Mouse (Mus musculus) CH12.LX (cell line): ENCODE measurements around the gene Olfr1342. TPM values are rescaled to one million over a fixed set of nuclear protein-coding genes. Genes with fewer than 3 reads are reported as not detected.

Source experiments
- DNase-seq: peaks from one replicate; pipeline ENCODE4 v3.0.0-alpha.2; 2013; ENCODE audit errors: extremely low read depth
- H3K27ac ChIP-seq: 2 replicates; pipeline ENCODE4 v1.5.1; 2012; ENCODE audit warnings: low read depth, mild to moderate bottlenecking, control low read depth, moderate library complexity; ENCODE audit not compliant: insufficient read depth
- H3K27me3 ChIP-seq: replicated peaks from 2 replicates; pipeline ENCODE3; 2012; ENCODE audit warnings: inconsistent platforms
- H3K36me3 ChIP-seq, 2 experiments: replicated peaks in 1 of 2; 2 replicates each; pipeline versions ENCODE3 to v1.6.1; 2012; ENCODE audit warnings: inconsistent platforms in 1 of 2, low read length in 1 of 2, mild to moderate bottlenecking in 1 of 2, mixed read lengths in 1 of 2, moderate library complexity in 1 of 2; ENCODE audit not compliant: control insufficient read depth in 1 of 2, insufficient read depth in 1 of 2
- H3K4me1 ChIP-seq, 2 experiments: 2 replicates each; pipeline ENCODE4 v1.6.1; 2012; ENCODE audit warnings: inconsistent platforms in 1 of 2, moderate library complexity in 1 of 2; ENCODE audit not compliant: insufficient read depth in 2 of 2, control insufficient read depth in 1 of 2
- H3K4me2 ChIP-seq: 2 replicates; pipeline ENCODE4 v1.6.1; 2012; ENCODE audit warnings: low read depth, mild to moderate bottlenecking, control low read depth; ENCODE audit not compliant: poor library complexity, insufficient read depth, severe bottlenecking
- H3K4me3 ChIP-seq, 3 experiments: fragments of 150-350 bp in 1 of 3; sonication (generic) in 1 of 3; replicated peaks in 1 of 3; 2 replicates each; pipeline versions ENCODE3 to v1.5.1; 2011 to 2012; ENCODE audit warnings: low read depth in 2 of 3, low read length in 2 of 3, mild to moderate bottlenecking in 2 of 3, moderate library complexity in 2 of 3, control low read depth in 1 of 3, improper control_type of control experiment in 1 of 3, inconsistent platforms in 1 of 3, mixed read lengths in 1 of 3; ENCODE audit not compliant: poor library complexity in 1 of 3
- H3K79me2 ChIP-seq: replicated peaks from 2 replicates; pipeline ENCODE4 v1.6.1; 2012; ENCODE audit warnings: mild to moderate bottlenecking, moderate library complexity; ENCODE audit not compliant: control insufficient read depth, poor library complexity, insufficient read depth, severe bottlenecking; ENCODE audit errors: extremely low read depth
- H3K9ac ChIP-seq: 2 replicates; pipeline ENCODE4 v1.6.1; 2012; ENCODE audit warnings: low read depth, mild to moderate bottlenecking, control low read depth, moderate library complexity; ENCODE audit not compliant: insufficient read depth
- H3K9me3 ChIP-seq: replicated peaks from 2 replicates; pipeline ENCODE3; 2012; ENCODE audit warnings: low read length, inconsistent platforms, mixed read lengths
- BHLHE40 ChIP-seq: IDR thresholded peaks from 2 replicates; pipeline ENCODE4 v1.6.1; 2011; ENCODE audit warnings: mild to moderate bottlenecking, low read depth, low read length, improper control_type of control experiment
- ELF1 ChIP-seq: IDR thresholded peaks from 2 replicates; pipeline ENCODE4 v1.6.1; 2014; ENCODE audit warnings: low read depth, mild to moderate bottlenecking, inconsistent platforms, low read length, improper control_type of control experiment
- HCFC1 ChIP-seq: IDR thresholded peaks from 2 replicates; pipeline ENCODE4 v1.6.1; 2012; ENCODE audit warnings: low read depth, mild to moderate bottlenecking, inconsistent platforms, low read length, improper control_type of control experiment
- IRF4 ChIP-seq: IDR thresholded peaks from 2 replicates; pipeline ENCODE4 v1.6.1; 2014; ENCODE audit warnings: low read depth, mild to moderate bottlenecking, inconsistent platforms, low read length, improper control_type of control experiment
- JUN ChIP-seq: IDR thresholded peaks from 2 replicates; pipeline ENCODE4 v1.6.1; 2011; ENCODE audit warnings: low read depth, mild to moderate bottlenecking, low read length, improper control_type of control experiment, moderate library complexity; ENCODE audit not compliant: insufficient read depth
- KAT2A ChIP-seq: IDR thresholded peaks from 2 replicates; pipeline ENCODE4 v1.6.1; 2012; ENCODE audit warnings: low read length, improper control_type of control experiment, inconsistent platforms; ENCODE audit not compliant: insufficient replicate concordance
- MAFK ChIP-seq: IDR thresholded peaks from 2 replicates; pipeline ENCODE4 v1.6.1; 2011; ENCODE audit warnings: low read length, improper control_type of control experiment; ENCODE audit not compliant: insufficient replicate concordance
- MEF2A ChIP-seq: IDR thresholded peaks from 2 replicates; pipeline ENCODE4 v1.6.1; 2014; ENCODE audit warnings: low read depth, mild to moderate bottlenecking, inconsistent platforms, low read length, improper control_type of control experiment, borderline replicate concordance
- MYC ChIP-seq: IDR thresholded peaks from 2 replicates; pipeline ENCODE4 v1.6.1; 2011; ENCODE audit warnings: low read depth, mild to moderate bottlenecking, improper control_type of control experiment, low read length
- NELFE ChIP-seq: IDR thresholded peaks from 2 replicates; pipeline ENCODE4 v1.6.1; 2011; ENCODE audit warnings: low read depth, low read length, improper control_type of control experiment
- NRF1 ChIP-seq: IDR thresholded peaks from 2 replicates; pipeline ENCODE4 v1.6.1; 2014; ENCODE audit warnings: low read depth, mild to moderate bottlenecking, inconsistent platforms, low read length, improper control_type of control experiment, moderate library complexity
- PAX5 ChIP-seq: IDR thresholded peaks from 2 replicates; pipeline ENCODE4 v1.6.1; 2012; ENCODE audit warnings: low read length, inconsistent platforms, mixed read lengths
- POLR2AphosphoS2 ChIP-seq: IDR thresholded peaks from 2 replicates; pipeline ENCODE4 v1.6.1; 2011; ENCODE audit warnings: low read depth, low read length, improper control_type of control experiment
- SIN3A ChIP-seq: IDR thresholded peaks from 2 replicates; pipeline ENCODE4 v1.6.1; 2012; ENCODE audit warnings: low read length, improper control_type of control experiment, inconsistent platforms
- TBP ChIP-seq: conservative IDR thresholded peaks from 2 replicates; pipeline ENCODE4 v1.6.1; 2011; ENCODE audit warnings: low read depth, low read length, improper control_type of control experiment
- TCF12 ChIP-seq: IDR thresholded peaks from 2 replicates; pipeline ENCODE4 v1.6.1; 2014; ENCODE audit warnings: low read depth, mild to moderate bottlenecking, inconsistent platforms, low read length, improper control_type of control experiment
- ZC3H11A ChIP-seq: IDR thresholded peaks from 2 replicates; pipeline ENCODE4 v1.6.1; 2012; ENCODE audit warnings: low read depth, mild to moderate bottlenecking, inconsistent platforms, low read length, improper control_type of control experiment
- ZKSCAN1 ChIP-seq: IDR thresholded peaks from 2 replicates; pipeline ENCODE4 v1.6.1; 2012; ENCODE audit warnings: low read depth, inconsistent platforms, low read length, improper control_type of control experiment, borderline replicate concordance
- dilution Hi-C: fragments of 300-500 bp; cut with MboI; formaldehyde crosslinking; loops from 2 replicates; pipeline ENCODE4 v1.14.3; 2020; ENCODE audit warnings: low sequenced_read_pairs; ENCODE audit not compliant: extremely low pct_unique_long_range_greater_than_20kb, extremely low pct_ligation_motif_present
- in situ Hi-C: fragments of 300-500 bp; cut with MboI; formaldehyde crosslinking; loops from 3 replicates; pipeline ENCODE4 v1.14.3; 2019; ENCODE audit warnings: low sequenced_read_pairs, low pct_ligation_motif_present, low pct_unique_long_range_greater_than_20kb, mixed read lengths
- polyA plus RNA-seq: library from polyadenylated mRNA; unstranded; fragments of >175 nt; gene quantifications from 2 replicates; pipeline ENCODE4 v1.2.1, GENCODE M21; 2012; ENCODE audit warnings: low read depth; ENCODE audit not compliant: insufficient read length
- total RNA-seq, 2 experiments: library from RNA; depleted of rRNA; stranded (reverse); fragments of 300-350 nt in 1 of 2; fragments of >200 nt in 1 of 2; gene quantifications; 2 replicates each; pipeline ENCODE4 v1.2.3; 2012 to 2014

Gene Olfr1342
- total and polyA plus RNA-seq, 3 experiments = not detected

DNA sequence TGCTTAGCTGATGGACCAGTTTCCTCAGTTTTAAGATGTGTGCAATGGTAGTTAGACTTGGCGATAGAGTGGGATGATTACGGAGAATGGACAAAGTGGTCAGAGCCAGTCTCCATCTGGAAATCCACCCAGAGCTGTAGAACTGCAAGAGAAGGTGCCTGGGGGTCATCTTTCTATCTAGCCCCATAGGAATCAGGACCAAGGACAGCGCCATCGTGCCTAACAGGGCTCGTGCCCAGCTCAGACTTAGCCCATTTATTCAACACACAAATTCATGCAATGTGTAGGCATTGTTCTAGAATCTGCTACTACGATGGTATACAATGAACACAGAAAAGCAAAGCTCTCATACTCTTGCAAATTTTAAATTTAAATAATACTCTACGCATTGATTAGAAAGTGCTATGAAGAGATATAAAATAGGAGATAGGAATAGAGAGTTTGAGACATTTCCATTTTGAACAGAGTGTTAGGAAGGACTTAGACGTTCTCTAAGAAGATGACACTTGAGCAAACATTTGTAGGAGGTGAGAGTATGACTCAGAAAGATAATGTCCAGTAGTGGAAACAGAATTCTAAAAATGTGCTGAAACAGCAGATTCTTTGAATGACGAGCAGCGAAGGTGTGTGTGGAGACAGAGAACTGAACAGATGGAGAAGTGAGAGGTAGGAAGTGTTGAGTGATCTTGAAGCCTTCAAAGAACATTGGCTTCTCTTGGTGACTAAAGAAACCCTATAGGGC lies 29.4 kb upstream of the Olfr1342 start:
- in situ Hi-C loops (no loop called here), dilution Hi-C loops (no loop called here)
- Histone ChIP-seq H3K79me2 (no peaks in the 10 kb centered on the region), H3K9ac (no peak overlapping the region), H3K9me3 (no peaks in the 10 kb centered on the region), H3K4me1 (no peaks in the 10 kb centered on the region), H3K4me3 (no peak overlapping the region), H3K4me2 (no peak overlapping the region), H3K27ac (no peak overlapping the region), H3K27me3 (peaks cover 43% of the 10 kb centered on the region), H3K36me3 (no peaks in the 10 kb centered on the region)
- DNase-seq = peak; percentile 30
- TF ChIP-seq MAFK (peak; percentile 86), TCF12 (no peak), MYC (no peak)

DNA sequence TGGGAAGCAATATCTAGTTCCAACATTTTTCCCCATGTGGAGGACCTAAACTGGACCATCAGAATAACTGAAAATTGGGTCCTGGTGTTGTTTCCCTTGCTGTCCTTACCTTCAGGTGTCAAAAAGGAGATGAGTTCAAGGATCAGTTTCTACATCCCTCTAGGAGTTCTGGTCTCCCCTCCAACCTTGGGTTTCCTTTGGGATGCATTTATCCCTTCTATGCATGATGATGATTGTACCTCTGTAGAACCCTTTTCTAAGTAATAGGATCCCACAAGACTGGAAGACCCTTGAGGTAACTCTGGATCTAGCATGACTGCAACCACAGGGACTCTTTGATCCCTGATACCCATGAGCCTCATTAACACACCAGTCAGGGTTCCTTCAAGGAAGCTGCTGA lies 27.3 kb upstream of the Olfr1342 start, which contains the start of gene Olfr1340:
TSS of gene Olfr1340 (plus strand) at position 301 of the 400 bp plus-strand sequence.
- H3K79me2 ChIP-seq = no peaks in the 10 kb centered on the region
- dilution Hi-C loops (no loop called here), in situ Hi-C loops (no loop called here)
- no peak within 1 kb of the TSS for H3K4me2 ChIP-seq
- no peaks in the 10 kb centered on the region for H3K4me1 ChIP-seq
- H3K27ac ChIP-seq = no peak within 1 kb of the TSS
- no peaks in the 10 kb centered on the region for H3K9me3 ChIP-seq
- no peak for TF ChIP-seq NRF1
- no peak for TF ChIP-seq JUN
- no peak for TF ChIP-seq MEF2A
- no peak for TF ChIP-seq IRF4
- TF ChIP-seq BHLHE40 = no peak
- TF ChIP-seq POLR2AphosphoS2 = no peak
- no peak for TF ChIP-seq ELF1
- no peak for TF ChIP-seq PAX5
- no peak for TF ChIP-seq ZC3H11A
- no peak for TF ChIP-seq TBP
- TF ChIP-seq HCFC1 = no peak
- no peak for TF ChIP-seq KAT2A
- no peak for TF ChIP-seq ZKSCAN1
- TF ChIP-seq NELFE = no peak
- no peak for TF ChIP-seq SIN3A
- H3K27me3 ChIP-seq = peaks cover 30% of the 10 kb centered on the region
- H3K36me3 ChIP-seq = no peaks in the 10 kb centered on the region
- H3K4me3 ChIP-seq = no peak within 1 kb of the TSS
- no peak for DNase-seq
- no peak within 1 kb of the TSS for H3K9ac ChIP-seq
